Mouse (Mus musculus) left cerebral cortex, adult 2 months (tissue): ENCODE measurements around the gene Rpl11. TPM values are rescaled to one million over a fixed set of nuclear protein-coding genes. Genes with fewer than 3 reads are reported as not detected.
"Not testable (repeated sequence)": the region's sequence is repeated elsewhere in the genome, so short reads cannot be mapped to it uniquely, and the experiment has no call there.

Experiments
- DNase-seq, 2 experiments: peaks; one replicate each; pipeline ENCODE4 v3.0.0; 2021 to 2022; ENCODE audit warnings: low spot score in 2 of 2, mixed read lengths in 1 of 2; ENCODE audit errors: extremely low spot score in 1 of 2
- H3K27ac ChIP-seq: fragments of 200-600 bp; 2 replicates; pipeline ENCODE4 v1.8.1; 2022
- H3K4me3 ChIP-seq: fragments of 200-600 bp; 2 replicates; pipeline ENCODE4 v1.8.1; 2022
- CTCF ChIP-seq: fragments of 200-600 bp; IDR thresholded peaks from 2 replicates; pipeline ENCODE4 v1.8.1; 2022; ENCODE audit warnings: antibody characterized with exemption, mild to moderate bottlenecking, moderate library complexity
- intact Hi-C: fragments of 180-260 bp; cut with DNase I; formaldehyde crosslinking; loops from one replicate; pipeline ENCODE4 v1.15.1; 2025
- long read RNA-seq, 2 experiments: library from polyadenylated mRNA; stranded (forward); transcript quantifications; one replicate each; pipeline ENCODE4 v2.0.0; 2021; ENCODE audit warnings: borderline mapping rate in 2 of 2
- total RNA-seq, 2 experiments: library from RNA; stranded (reverse); gene quantifications; 2 replicates each; pipeline ENCODE4 v1.2.3; 2021

Rpl11 gene
- 100 to 1,000 TPM; 271 to 308 TPM for total RNA-seq
- long read RNA-seq, experiment 1, transcript Rpl11-201 (6 exons, 833 nt): major isoform, 54 of 62 reads
- long read RNA-seq, experiment 1, partial matches to known transcripts: 1 of 62 reads
- long read RNA-seq, experiment 1, other reads (novel, unspliced or antisense): 3 of 62 reads
- long read RNA-seq, experiment 2, transcript Rpl11-201 (6 exons, 833 nt): major isoform, 67 of 75 reads
- long read RNA-seq, experiment 2, transcript Rpl11-202 (5 exons, 807 nt): minor isoform, 6 of 75 reads
- long read RNA-seq, experiment 2, partial matches to known transcripts: 0 of 75 reads
- long read RNA-seq, experiment 2, other reads (novel, unspliced or antisense): 2 of 75 reads

- intact Hi-C loops: loop anchor here (1.0 to 5.0 kb wide), 3 partner anchors 32 to 550 kb away; partner anchors contain the start of genes Eloa, Kdm1a and Lypla2
- peak; percentile 95 for TF ChIP-seq CTCF
- H3K4me3 ChIP-seq: peak within 1 kb of the TSS; percentile 98
- peak; percentile 89 to 90 for DNase-seq
- peak within 1 kb of the TSS; percentile 94 for H3K27ac ChIP-seq
Measured at GRCm38 (mm10) chr4:136053247-136053596, at the start of gene Rpl11. TSS of gene Rpl11 (minus strand) at chr4:136053428.

GRCm38 (mm10) chr4:136101753-136102152, 48.5 kb upstream of the Rpl11 start:
- DNase-seq, H3K27ac ChIP-seq, H3K4me3 ChIP-seq: not testable (repeated sequence)
- intact Hi-C loops: loop anchor here (5.0 kb wide), 1 partner anchor 41 kb away; the partner anchor contains the start of gene Id3

GRCm38 (mm10) chr4:136100396-136101070, 47.3 kb upstream of the Rpl11 start:
- no peak overlapping the region for H3K27ac ChIP-seq
- DNase-seq: no peak
- no peak for TF ChIP-seq CTCF
- intact Hi-C loops: loop anchor here (5.0 kb wide), 1 partner anchor 42 kb away; the partner anchor contains the start of gene Id3
- no peak overlapping the region for H3K4me3 ChIP-seq

- no peak for DNase-seq
- intact Hi-C loops: no loop called here
- Histone ChIP-seq H3K4me3 (no peak overlapping the region), H3K27ac (no peak overlapping the region)
- no peak for TF ChIP-seq CTCF
Measured at GRCm38 (mm10) chr4:136098446-136098845, 45.2 kb upstream of the Rpl11 start.

GRCm38 (mm10) chr4:136096446-136097113, 43.4 kb upstream of the Rpl11 start:
- no peak for TF ChIP-seq CTCF
- no peak overlapping the region for H3K4me3 ChIP-seq
- no peak for DNase-seq
- no peak overlapping the region for H3K27ac ChIP-seq
- intact Hi-C loops: no loop called here

- no peak for TF ChIP-seq CTCF
- no peak for DNase-seq
- intact Hi-C loops: no loop called here
- no peak overlapping the region for H3K4me3 ChIP-seq
- no peak overlapping the region for H3K27ac ChIP-seq
Measured at GRCm38 (mm10) chr4:136095490-136096105, 42.4 kb upstream of the Rpl11 start.

- DNase-seq: peak in 1 of 2 experiments; percentile 35
- no peak for TF ChIP-seq CTCF
- Histone ChIP-seq H3K4me3 (no peak overlapping the region), H3K27ac (0 out of 2 replicates have a peak overlapping the region, but pooled peaks have one; percentile 32)
- intact Hi-C loops: no loop called here
Measured at GRCm38 (mm10) chr4:136094519-136095219, 41.4 kb upstream of the Rpl11 start.

- DNase-seq: no peak
- Histone ChIP-seq H3K4me3 (no peak overlapping the region), H3K27ac (no peak overlapping the region)
- peak; percentile 22 for TF ChIP-seq CTCF
- intact Hi-C loops: no loop called here
Measured at GRCm38 (mm10) chr4:136092498-136092897, 39.3 kb upstream of the Rpl11 start.

- no peak for DNase-seq
- Histone ChIP-seq H3K27ac (no peak overlapping the region), H3K4me3 (no peak overlapping the region)
- TF ChIP-seq CTCF: no peak
- intact Hi-C loops: no loop called here
Measured at GRCm38 (mm10) chr4:136091346-136091745, 38.1 kb upstream of the Rpl11 start.

GRCm38 (mm10) chr4:136089748-136090583, 36.7 kb upstream of the Rpl11 start:
- Histone ChIP-seq H3K27ac (no peak overlapping the region), H3K4me3 (no peak overlapping the region)
- no peak for DNase-seq
- intact Hi-C loops: no loop called here
- TF ChIP-seq CTCF: no peak
